28 mouse cellular contexts compared by ENCODE assay signal in the genomic region with DNA sequence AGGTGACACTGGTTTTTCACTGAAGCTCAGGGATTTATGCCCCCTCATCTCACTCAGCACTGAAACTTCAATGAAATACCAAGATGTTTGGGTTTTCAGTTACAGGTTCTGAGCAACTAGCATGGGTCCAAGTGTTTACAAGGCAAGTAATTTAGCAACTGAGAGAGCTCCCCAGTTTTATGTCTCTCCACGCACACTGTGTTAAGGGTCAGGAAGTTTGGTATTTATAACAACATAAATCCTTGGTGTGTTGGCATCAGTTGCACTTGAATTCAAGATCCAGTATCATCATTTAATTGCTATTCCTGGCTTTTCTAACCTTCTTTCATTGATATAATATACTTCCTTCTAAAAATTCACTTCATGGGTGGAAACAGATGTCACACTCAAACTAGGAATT.
"Had no signal": no experiment of that assay in that cellular context is flagged by ENCODE, and none has a peak within 500 bp of the region (broad histone marks: within the 10 kb centered on the region; RNA-seq: fewer than 3 reads in every experiment).

No protein-coding gene starts in this region.

- H3K9ac ChIP-seq: embryonic facial prominence, embryonic 12.5 days; embryonic facial prominence, embryonic 13.5 days; embryonic facial prominence, embryonic 15.5 days; forebrain, embryonic 12.5 days; forebrain, embryonic 13.5 days; forebrain, embryonic 15.5 days; forebrain, postnatal 0 days had no signal

- H3K36me3 ChIP-seq: embryonic facial prominence, embryonic 10.5 days; embryonic facial prominence, embryonic 12.5 days; embryonic facial prominence, embryonic 13.5 days; embryonic facial prominence, embryonic 15.5 days; forebrain, embryonic 10.5 days; forebrain, embryonic 12.5 days; forebrain, embryonic 15.5 days had no signal

- H3K27ac ChIP-seq: embryonic facial prominence, embryonic 10.5 days; embryonic facial prominence, embryonic 12.5 days; embryonic facial prominence, embryonic 13.5 days; embryonic facial prominence, embryonic 15.5 days; forebrain, embryonic 10.5 days; forebrain, embryonic 12.5 days; forebrain, embryonic 13.5 days; forebrain, embryonic 15.5 days; gastrocnemius, adult 2 months had no signal

- H3K4me2 ChIP-seq: embryonic facial prominence, embryonic 12.5 days; embryonic facial prominence, embryonic 13.5 days; embryonic facial prominence, embryonic 15.5 days; forebrain, embryonic 12.5 days; forebrain, embryonic 13.5 days; forebrain, embryonic 15.5 days had no signal

- H3K4me3 ChIP-seq: embryonic facial prominence, embryonic 10.5 days; embryonic facial prominence, embryonic 12.5 days; embryonic facial prominence, embryonic 13.5 days; embryonic facial prominence, embryonic 15.5 days; erythroblast, embryonic 14.5 days; forebrain, embryonic 10.5 days; forebrain, embryonic 12.5 days; forebrain, embryonic 13.5 days; forebrain, embryonic 15.5 days; gastrocnemius, adult 2 months had no signal

- H3K9me3 ChIP-seq: embryonic facial prominence, embryonic 10.5 days; embryonic facial prominence, embryonic 12.5 days; embryonic facial prominence, embryonic 13.5 days; embryonic facial prominence, embryonic 15.5 days; forebrain, embryonic 10.5 days; forebrain, embryonic 12.5 days; forebrain, embryonic 13.5 days; forebrain, embryonic 15.5 days had no signal

- ATAC-seq: forebrain, embryonic 13.5 days; forebrain, embryonic 14.5 days; forebrain, embryonic 15.5 days; forebrain, embryonic 16.5 days; forebrain, postnatal 0 days had no signal

- DNase-seq: cerebellum, adult 2 months; cerebellum, adult 8-10 months; cerebellum, adult 9-10 months; cerebellum, adult 9-11 months; cerebellum, postnatal 10 days; cerebellum, postnatal 14 days; cerebellum, postnatal 25 days; cerebellum, postnatal 36 days; embryo, embryonic 11 days; forebrain, postnatal 0 days; gastrocnemius, adult 2 months; gastrocnemius, postnatal 10 days; gastrocnemius, postnatal 14 days; gastrocnemius, postnatal 25 days; gastrocnemius, postnatal 36 days; heart, adult 11 months; heart, adult 18-20 months had no signal

- H3K27me3 ChIP-seq: embryonic facial prominence, embryonic 12.5 days; embryonic facial prominence, embryonic 13.5 days; embryonic facial prominence, embryonic 15.5 days; forebrain, embryonic 12.5 days; forebrain, embryonic 13.5 days; forebrain, embryonic 15.5 days had no signal

- H3K4me1 ChIP-seq: embryonic facial prominence, embryonic 10.5 days; embryonic facial prominence, embryonic 12.5 days; embryonic facial prominence, embryonic 13.5 days; embryonic facial prominence, embryonic 15.5 days; forebrain, embryonic 10.5 days; forebrain, embryonic 12.5 days; forebrain, embryonic 13.5 days; forebrain, embryonic 15.5 days had no signal
